Mouse (Mus musculus) stomach, postnatal 0 days (tissue): ENCODE data around the gene Eya4. TPM values are rescaled to one million over a fixed set of nuclear protein-coding genes. Genes with fewer than 3 reads are reported as not detected.

ENCODE experiments used
- ATAC-seq: fragments of 200-750 bp; cut with Nextera tagmentation; 2 replicates; pipeline ENCODE4 v1.8.0; 2017; ENCODE audit not compliant: low FRiP score, low TSS enrichment
- DNase-seq: peaks from one replicate; pipeline ENCODE4 v3.0.0-alpha.2; 2016; ENCODE audit warnings: low spot score
- H3K27ac ChIP-seq: fragments of 300-500 bp; sonication (generic); replicated peaks from 2 replicates; pipeline ENCODE4 v1.5.1; 2014; ENCODE audit warnings: mild to moderate bottlenecking, control low read depth
- H3K27me3 ChIP-seq: fragments of 300-500 bp; sonication (generic); 2 replicates; pipeline ENCODE4 v1.6.1; 2014; ENCODE audit warnings: low read length; ENCODE audit not compliant: control insufficient read depth, insufficient read depth
- H3K36me3 ChIP-seq: fragments of 300-500 bp; sonication (generic); 2 replicates; pipeline ENCODE4 v1.6.1; 2014; ENCODE audit warnings: low read length, mixed read lengths; ENCODE audit not compliant: control insufficient read depth, insufficient read depth
- H3K4me1 ChIP-seq: fragments of 300-500 bp; sonication (generic); replicated peaks from 2 replicates; pipeline ENCODE4 v1.6.1; 2014; ENCODE audit warnings: antibody characterized with exemption; ENCODE audit not compliant: control insufficient read depth, insufficient read depth
- H3K4me2 ChIP-seq: fragments of 300-500 bp; sonication (generic); replicated peaks from 2 replicates; pipeline ENCODE4 v1.6.1; 2014; ENCODE audit warnings: low read depth, mild to moderate bottlenecking, control low read depth, moderate library complexity
- H3K4me3 ChIP-seq: fragments of 300-500 bp; sonication (generic); 2 replicates; pipeline ENCODE4 v1.5.1; 2014; ENCODE audit warnings: low read depth, low read length, control low read depth
- H3K9ac ChIP-seq: fragments of 300-500 bp; sonication (generic); 2 replicates; pipeline ENCODE4 v1.6.1; 2014; ENCODE audit warnings: mild to moderate bottlenecking, low read length, control low read depth, mixed read lengths
- H3K9me3 ChIP-seq: fragments of 300-500 bp; sonication (generic); 2 replicates; pipeline ENCODE4 v1.6.1; 2016; ENCODE audit warnings: low read length; ENCODE audit not compliant: control insufficient read depth
- CTCF ChIP-seq: IDR thresholded peaks from 2 replicates; pipeline ENCODE4 v1.5.1; 2016; ENCODE audit warnings: antibody characterized with exemption, low read depth, mild to moderate bottlenecking, moderate library complexity
- EP300 ChIP-seq: optimal IDR thresholded peaks from 2 replicates; pipeline ENCODE3; 2016; ENCODE audit warnings: antibody characterized with exemption
- WGBS: fragments of 180-500 bp; shearing (Covaris S2); extraction: QIAGEN DNeasy Blood & Tissue Kit; methylation state at CpG from one replicate; pipeline ENCODE4 v1.1.7; 2014; 5-methylcytosine and 5-hydroxymethylcytosine counted together
- polyA plus RNA-seq: library from polyadenylated mRNA; unstranded; fragments of >200 nt; fragmentation: Nextera tagmentation; extraction: Ambion mirVana; gene quantifications from 2 replicates; pipeline ENCODE4 v1.2.1, GENCODE M21; 2015

The Eya4 gene
- polyA plus RNA-seq, 1 experiment from 2014 or later = 0.33 TPM

GRCm38 (mm10) chr10:23322275-23322674 lies 28.3 kb downstream of the Eya4 start:
- Histone ChIP-seq H3K36me3 (no peaks in the 10 kb centered on the region), H3K27me3 (no peaks in the 10 kb centered on the region), H3K4me3 (no peak overlapping the region), H3K4me2 (no peak overlapping the region), H3K9me3 (no peaks in the 10 kb centered on the region), H3K27ac (no peak overlapping the region), H3K9ac (no peak overlapping the region), H3K4me1 (no peaks in the 10 kb centered on the region)
- WGBS = 86% methylated on average over 4 of the region's 4 CpGs
- ATAC-seq (no peak), DNase-seq (no peak)
- no peak for TF ChIP-seq CTCF

GRCm38 (mm10) chr10:23295616-23296015 lies 55.0 kb downstream of the Eya4 start:
- TF ChIP-seq EP300 (no peak), CTCF (no peak)
- 62% methylated on average over 3 of the region's 3 CpGs for WGBS
- Histone ChIP-seq H3K27me3 (no peaks in the 10 kb centered on the region), H3K4me2 (no peak overlapping the region), H3K9me3 (no peaks in the 10 kb centered on the region), H3K4me1 (no peaks in the 10 kb centered on the region), H3K4me3 (no peak overlapping the region), H3K9ac (no peak overlapping the region), H3K27ac (no peak overlapping the region), H3K36me3 (no peaks in the 10 kb centered on the region)
- ATAC-seq = no peak
- no peak for DNase-seq

GRCm38 (mm10) chr10:23292495-23292894 lies 58.1 kb downstream of the Eya4 start:
- TF ChIP-seq EP300 (no peak), CTCF (no peak)
- Histone ChIP-seq H3K4me2 (no peak overlapping the region), H3K4me3 (no peak overlapping the region), H3K9ac (no peak overlapping the region), H3K36me3 (no peaks in the 10 kb centered on the region), H3K9me3 (no peaks in the 10 kb centered on the region), H3K4me1 (no peaks in the 10 kb centered on the region), H3K27me3 (no peaks in the 10 kb centered on the region), H3K27ac (no peak overlapping the region)
- DNase-seq (no peak), ATAC-seq (no peak)
- WGBS = 39% methylated on average over 7 of the region's 7 CpGs

GRCm38 (mm10) chr10:23277371-23277770 lies 73.2 kb downstream of the Eya4 start:
- H3K9me3 ChIP-seq = no peaks in the 10 kb centered on the region
- DNase-seq = no peak
- WGBS = 87% methylated on average over 3 of the region's 3 CpGs

GRCm38 (mm10) chr10:23271050-23271621 lies 79.5 kb downstream of the Eya4 start:
- DNase-seq (no peak), ATAC-seq (no peak)
- H3K27me3 ChIP-seq = no peaks in the 10 kb centered on the region
- H3K36me3 ChIP-seq = no peaks in the 10 kb centered on the region
- no peak overlapping the region for H3K9ac ChIP-seq
- no peaks in the 10 kb centered on the region for H3K9me3 ChIP-seq
- H3K4me1 ChIP-seq = no peaks in the 10 kb centered on the region
- H3K4me3 ChIP-seq = no peak overlapping the region
- H3K4me2 ChIP-seq = no peak overlapping the region
- 75% methylated on average over 9 of the region's 9 CpGs for WGBS
- TF ChIP-seq EP300 (no peak), CTCF (no peak)
- no peak overlapping the region for H3K27ac ChIP-seq

More at GRCm38 (mm10) chr10:23277371-23277770, 73.2 kb downstream of the Eya4 start:
- no peaks in the 10 kb centered on the region for H3K27me3 ChIP-seq
- H3K4me3 ChIP-seq = no peak overlapping the region
- no peak for TF ChIP-seq EP300
- TF ChIP-seq CTCF = no peak
- H3K9ac ChIP-seq = no peak overlapping the region
- no peaks in the 10 kb centered on the region for H3K36me3 ChIP-seq
- no peak overlapping the region for H3K27ac ChIP-seq
- ATAC-seq = no peak
- H3K4me2 ChIP-seq = no peak overlapping the region
- H3K4me1 ChIP-seq = no peaks in the 10 kb centered on the region

- Histone ChIP-seq H3K27me3 (no peaks in the 10 kb centered on the region), H3K4me1 (no peaks in the 10 kb centered on the region), H3K4me3 (no peak overlapping the region), H3K27ac (no peak overlapping the region), H3K9me3 (no peaks in the 10 kb centered on the region), H3K4me2 (no peak overlapping the region), H3K36me3 (no peaks in the 10 kb centered on the region), H3K9ac (no peak overlapping the region)
- ATAC-seq (no peak), DNase-seq (no peak)
- WGBS = 100% methylated on average over 2 of the region's 2 CpGs
- no peak for TF ChIP-seq CTCF
- no peak for TF ChIP-seq EP300
These were observed 80.1 kb downstream of the Eya4 start for GRCm38 (mm10) chr10:23270502-23270901.
